Mouse (Mus musculus): ENCODE data around the gene Tac2. TPM values are rescaled to one million over a fixed set of nuclear protein-coding genes. Genes with fewer than 3 reads are reported as not detected.

The Tac2 gene
- polyA plus RNA-seq, 1 experiment from 2014 or later, result 0.32 TPM

DNA sequence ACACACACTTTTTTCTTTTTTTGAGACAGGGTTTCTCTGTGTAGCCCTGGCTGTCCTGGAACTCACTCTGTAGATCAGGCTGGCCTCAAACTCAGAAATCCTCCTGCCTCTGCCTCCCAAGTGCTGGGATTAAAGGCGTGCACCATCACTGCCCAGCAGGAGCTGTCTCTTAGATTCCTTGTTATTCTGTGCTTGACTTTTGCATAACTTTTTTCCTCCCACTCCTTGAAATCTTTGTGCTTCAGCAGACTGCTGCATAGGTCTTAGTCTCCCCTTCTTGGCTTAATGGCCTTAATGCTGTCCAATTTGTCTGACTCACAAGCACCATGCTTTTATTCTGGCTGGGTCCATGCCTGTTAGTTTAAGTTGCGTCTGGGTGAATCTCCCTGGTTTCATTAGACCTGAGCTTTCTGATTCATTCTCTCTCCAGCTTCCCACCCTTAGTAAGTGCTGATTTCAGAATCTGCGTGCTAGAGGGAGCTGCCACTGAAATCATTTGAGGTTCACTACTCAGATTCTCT, 15.4 kb upstream of the Tac2 start:
- no peak overlapping the region for H3K4me3 ChIP-seq (ENCODE audit: low read depth, low read length)
- H3K4me1 ChIP-seq (ENCODE audit: control insufficient read depth, insufficient read depth, low read length), result no peaks in the 10 kb centered on the region
- no peak overlapping the region for H3K27ac ChIP-seq (ENCODE audit: low read depth, low read length)
- no peaks in the 10 kb centered on the region for H3K36me3 ChIP-seq (ENCODE audit: control insufficient read depth, insufficient read depth, low read length)
- no peaks in the 10 kb centered on the region for H3K9me3 ChIP-seq (ENCODE audit: control insufficient read depth, low read length)
- no peak overlapping the region for H3K9ac ChIP-seq (replicated peaks; ENCODE audit: low read depth, low read length)
- no peak overlapping the region for H3K4me2 ChIP-seq (ENCODE audit: low read depth, low read length)
- no peaks in the 10 kb centered on the region for H3K27me3 ChIP-seq (ENCODE audit: control insufficient read depth, insufficient read depth, low read length)
- WGBS, result 89% methylated on average over 3 of the region's 3 CpGs
- ATAC-seq (ENCODE audit: low read depth), result no peak

DNA sequence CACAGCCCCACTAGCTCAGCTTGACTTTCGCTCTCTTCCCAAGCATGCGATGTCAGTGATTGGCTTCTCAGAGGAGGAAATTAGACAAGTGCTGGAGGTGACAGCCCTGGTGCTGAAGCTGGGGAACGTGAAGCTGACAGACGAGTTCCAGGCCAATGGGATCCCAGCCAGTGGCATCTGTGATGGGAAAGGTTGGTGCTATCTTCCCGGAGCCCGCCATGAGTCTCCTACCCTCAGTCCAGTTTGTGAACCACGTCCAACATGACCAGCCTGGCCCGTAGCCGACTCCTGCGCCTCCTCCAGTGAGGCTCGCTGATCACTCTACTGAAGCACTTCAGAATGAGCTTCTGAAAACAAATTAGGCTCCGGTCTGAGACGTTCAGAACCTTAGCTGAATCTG, 13.9 kb upstream of the Tac2 start:
- Histone ChIP-seq H3K9me3 (ENCODE audit: control insufficient read depth, low read length) (no peaks in the 10 kb centered on the region), H3K4me1 (ENCODE audit: control insufficient read depth, insufficient read depth, low read length) (no peaks in the 10 kb centered on the region), H3K27ac (ENCODE audit: low read depth, low read length) (no peak overlapping the region), H3K9ac (replicated peaks; ENCODE audit: low read depth, low read length) (no peak overlapping the region), H3K4me3 (ENCODE audit: low read depth, low read length) (no peak overlapping the region), H3K27me3 (ENCODE audit: control insufficient read depth, insufficient read depth, low read length) (no peaks in the 10 kb centered on the region), H3K36me3 (ENCODE audit: control insufficient read depth, insufficient read depth, low read length) (no peaks in the 10 kb centered on the region), H3K4me2 (ENCODE audit: low read depth, low read length) (no peak overlapping the region)
- ATAC-seq (ENCODE audit: low read depth), result no peak
- 88% methylated on average over 13 of the region's 13 CpGs for WGBS

DNA sequence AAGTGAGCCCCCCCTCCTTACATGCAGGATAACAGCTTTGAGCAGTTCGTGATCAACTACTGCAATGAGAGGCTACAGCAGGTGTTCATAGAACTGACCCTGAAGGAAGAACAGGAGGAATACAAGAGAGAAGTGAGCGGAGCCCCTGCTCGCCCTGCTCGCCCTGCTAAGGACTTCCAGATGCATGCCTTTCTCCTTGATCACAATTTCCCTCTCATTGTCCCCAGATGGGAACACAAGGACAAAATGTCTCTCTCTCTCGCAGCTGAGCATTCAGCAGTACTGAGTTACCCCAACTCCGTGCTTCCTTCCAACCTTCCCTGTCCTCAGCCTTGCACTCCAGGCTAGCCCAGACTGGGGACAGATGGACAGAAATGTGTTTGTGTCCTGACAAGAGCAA, 11.5 kb upstream of the Tac2 start:
- Histone ChIP-seq H3K27ac (ENCODE audit: low read depth, low read length) (no peak overlapping the region), H3K4me3 (ENCODE audit: low read depth, low read length) (no peak overlapping the region), H3K27me3 (ENCODE audit: control insufficient read depth, insufficient read depth, low read length) (no peaks in the 10 kb centered on the region), H3K4me2 (ENCODE audit: low read depth, low read length) (no peak overlapping the region), H3K4me1 (ENCODE audit: control insufficient read depth, insufficient read depth, low read length) (no peaks in the 10 kb centered on the region), H3K36me3 (ENCODE audit: control insufficient read depth, insufficient read depth, low read length) (no peaks in the 10 kb centered on the region), H3K9ac (replicated peaks; ENCODE audit: low read depth, low read length) (no peak overlapping the region), H3K9me3 (ENCODE audit: control insufficient read depth, low read length) (no peaks in the 10 kb centered on the region)
- 82% methylated on average over 6 of the region's 6 CpGs for WGBS
- ATAC-seq (ENCODE audit: low read depth), result no peak

DNA sequence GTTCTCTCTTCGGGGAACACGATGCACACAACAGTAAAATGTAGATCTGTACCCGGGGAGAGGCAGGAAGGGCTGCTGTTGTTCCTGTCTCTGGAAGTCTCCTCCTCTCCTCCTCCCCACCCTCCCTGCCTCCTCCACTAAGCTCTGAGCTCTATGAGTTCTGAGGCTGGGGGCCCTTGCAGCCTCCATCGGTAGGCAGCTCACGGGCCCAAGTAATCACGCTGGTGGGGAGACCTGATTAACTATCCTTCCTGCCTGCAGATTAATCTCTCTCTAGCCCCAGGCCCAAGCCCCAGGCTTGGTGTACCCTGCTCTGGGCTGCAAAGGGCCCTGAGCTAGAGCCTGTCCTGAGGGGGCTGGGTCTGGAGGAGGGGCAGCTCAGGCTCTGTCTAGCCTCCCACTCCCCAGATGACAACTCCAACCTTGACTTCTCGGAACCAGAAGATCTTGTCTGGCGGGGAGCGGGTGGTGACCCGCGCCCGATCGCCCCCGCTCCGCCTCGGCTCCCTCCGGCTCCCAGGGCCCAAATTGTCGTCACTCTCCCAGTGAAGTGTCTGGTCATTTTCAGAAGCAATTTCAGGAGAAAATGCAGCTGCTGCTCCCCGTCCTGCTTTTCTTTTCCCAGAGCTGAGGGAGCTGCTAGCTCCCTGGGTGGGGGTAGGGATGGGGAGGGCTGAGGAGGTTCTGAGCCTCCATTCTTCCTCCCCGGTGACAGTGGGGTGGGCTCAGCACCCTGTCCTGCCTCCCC, 2.4 kb upstream of the Tac2 start:
- no peak overlapping the region for H3K4me3 ChIP-seq (ENCODE audit: low read depth, low read length)
- peaks cover 11% of the 10 kb centered on the region; the same call in 1 of the 2 replicates for H3K4me1 ChIP-seq (ENCODE audit: control insufficient read depth, insufficient read depth, low read length)
- H3K27ac ChIP-seq (ENCODE audit: low read depth, low read length), result no peak overlapping the region

DNA sequence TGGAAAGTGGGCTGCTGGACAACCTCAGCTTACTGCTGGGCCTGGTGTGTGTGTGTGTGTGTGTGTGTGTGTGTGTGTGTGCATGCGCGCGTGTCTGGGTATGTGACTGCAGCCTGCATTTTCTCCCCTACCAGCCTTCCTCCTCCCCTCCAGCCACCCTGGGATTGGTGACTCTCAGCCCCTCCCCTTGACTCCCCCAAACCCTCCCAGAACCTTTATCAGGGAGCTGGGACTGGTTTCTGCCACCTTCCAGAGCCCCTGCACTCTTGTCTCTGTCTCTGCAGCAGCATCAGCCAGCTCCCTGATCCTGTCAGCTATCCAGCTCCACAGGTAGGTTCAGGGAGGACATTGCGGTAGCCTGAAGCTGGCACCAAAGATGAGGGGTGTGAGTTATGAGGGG, 858 bp downstream of the Tac2 start:
- Histone ChIP-seq H3K4me1 (ENCODE audit: control insufficient read depth, insufficient read depth, low read length) (peaks cover 11% of the 10 kb centered on the region; the same call in 1 of the 2 replicates), H3K36me3 (ENCODE audit: control insufficient read depth, insufficient read depth, low read length) (no peaks in the 10 kb centered on the region), H3K9ac (replicated peaks; ENCODE audit: low read depth, low read length) (no peak overlapping the region), H3K4me2 (ENCODE audit: low read depth, low read length) (no peak overlapping the region), H3K9me3 (ENCODE audit: control insufficient read depth, low read length) (no peaks in the 10 kb centered on the region), H3K27me3 (ENCODE audit: control insufficient read depth, insufficient read depth, low read length) (no peaks in the 10 kb centered on the region), H3K4me3 (ENCODE audit: low read depth, low read length) (no peak overlapping the region), H3K27ac (ENCODE audit: low read depth, low read length) (no peak overlapping the region)
- 90% methylated on average over 4 of the region's 4 CpGs for WGBS
- ATAC-seq (ENCODE audit: low read depth), result no peak

More for the DNA sequence above, 2.4 kb upstream of the Tac2 start:
- Histone ChIP-seq H3K9me3 (ENCODE audit: control insufficient read depth, low read length) (no peaks in the 10 kb centered on the region), H3K27me3 (ENCODE audit: control insufficient read depth, insufficient read depth, low read length) (no peaks in the 10 kb centered on the region), H3K9ac (replicated peaks; ENCODE audit: low read depth, low read length) (peak overlapping the region; percentile 32; the same call in 1 of the 2 replicates), H3K36me3 (ENCODE audit: control insufficient read depth, insufficient read depth, low read length) (no peaks in the 10 kb centered on the region), H3K4me2 (ENCODE audit: low read depth, low read length) (peak overlapping the region; percentile 34)
- WGBS, result 9% methylated on average over 20 of the region's 20 CpGs
- peak; percentile 51; the same call in 1 of the 2 replicates for ATAC-seq (ENCODE audit: low read depth)

DNA sequence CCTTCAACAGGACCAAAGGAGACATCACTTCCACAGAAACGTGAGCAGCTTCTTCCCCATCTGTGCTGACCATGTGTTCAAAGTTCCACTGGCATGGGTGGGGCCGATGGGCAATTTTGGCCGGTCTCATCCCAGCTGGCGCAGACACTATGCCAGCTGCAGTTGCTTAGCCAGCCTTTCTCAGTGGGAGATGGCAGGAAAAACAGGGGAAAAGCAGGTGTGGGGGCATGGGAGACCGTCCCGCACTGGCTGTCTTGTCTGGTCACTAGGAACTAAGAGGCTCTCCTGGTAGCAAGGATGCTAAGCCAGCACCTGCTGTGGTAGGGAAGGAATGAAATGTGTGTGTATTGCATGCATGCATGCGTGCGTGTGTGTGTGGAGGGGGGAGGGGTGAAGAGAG, 4.2 kb downstream of the Tac2 start:
- Histone ChIP-seq H3K4me3 (ENCODE audit: low read depth, low read length) (no peak overlapping the region), H3K9ac (replicated peaks; ENCODE audit: low read depth, low read length) (no peak overlapping the region), H3K4me2 (ENCODE audit: low read depth, low read length) (no peak overlapping the region), H3K4me1 (ENCODE audit: control insufficient read depth, insufficient read depth, low read length) (no peaks in the 10 kb centered on the region), H3K36me3 (ENCODE audit: control insufficient read depth, insufficient read depth, low read length) (no peaks in the 10 kb centered on the region), H3K27me3 (ENCODE audit: control insufficient read depth, insufficient read depth, low read length) (no peaks in the 10 kb centered on the region), H3K9me3 (ENCODE audit: control insufficient read depth, low read length) (no peaks in the 10 kb centered on the region), H3K27ac (ENCODE audit: low read depth, low read length) (no peak overlapping the region)
- WGBS, result 72% methylated on average over 8 of the region's 8 CpGs
- no peak for ATAC-seq (ENCODE audit: low read depth)

DNA sequence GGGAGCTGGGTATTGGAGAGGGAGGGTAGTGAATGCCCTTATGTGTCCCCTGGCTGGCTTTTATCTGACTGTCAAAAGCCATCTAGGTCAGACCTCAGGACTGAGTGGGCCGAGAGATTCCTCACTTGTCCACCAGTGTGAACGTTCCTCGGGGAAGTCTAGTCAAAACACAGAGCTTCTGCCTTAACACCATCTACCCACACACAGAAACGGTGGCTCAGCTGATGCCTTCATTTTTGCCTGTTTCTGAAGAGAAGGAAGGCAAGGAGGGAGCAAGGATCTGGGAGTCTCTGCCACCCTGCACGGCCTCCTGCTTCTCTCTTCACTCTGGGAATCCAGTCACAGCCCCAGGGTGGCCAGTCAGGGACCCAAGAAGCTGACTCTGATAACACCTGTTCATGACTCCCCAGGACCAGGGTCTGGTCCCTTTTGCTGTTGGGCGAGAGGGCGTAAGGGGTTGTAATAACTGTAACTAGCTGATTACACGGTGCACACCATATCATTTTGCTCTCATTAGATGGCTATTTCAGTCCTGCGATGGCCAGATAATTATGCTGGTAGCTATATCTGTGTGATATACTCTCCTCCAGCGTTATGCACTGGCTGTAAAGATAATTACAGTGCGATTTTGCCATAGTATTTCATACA, 6.1 kb downstream of the Tac2 start:
- Histone ChIP-seq H3K27me3 (ENCODE audit: control insufficient read depth, insufficient read depth, low read length) (no peaks in the 10 kb centered on the region), H3K9ac (replicated peaks; ENCODE audit: low read depth, low read length) (no peak overlapping the region)

DNA sequence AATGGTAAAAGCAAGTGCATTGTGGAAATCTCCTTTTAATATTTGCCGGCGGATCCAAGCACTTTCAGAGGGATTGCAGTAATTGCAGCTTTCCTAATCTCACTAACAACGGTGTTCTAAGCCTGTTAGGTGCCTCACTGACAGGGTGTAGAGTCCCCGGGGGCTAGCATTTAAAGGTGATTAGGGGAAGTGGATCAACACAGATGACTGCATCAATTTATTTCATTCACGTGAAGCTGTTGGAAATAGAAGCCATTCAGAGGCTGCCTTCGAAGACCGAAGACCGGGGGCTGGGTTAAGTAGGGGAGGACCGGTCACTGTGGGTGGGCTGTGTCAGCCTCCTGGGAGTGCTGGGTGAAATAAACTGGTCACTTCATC, 6.6 kb downstream of the Tac2 start:
- 24% methylated on average over 9 of the region's 9 CpGs for WGBS
- no peak overlapping the region; the same call in 1 of the 2 replicates for H3K9ac ChIP-seq (replicated peaks; ENCODE audit: low read depth, low read length)

More for the DNA sequence above, 6.1 kb downstream of the Tac2 start:
- H3K36me3 ChIP-seq (ENCODE audit: control insufficient read depth, insufficient read depth, low read length), result no peaks in the 10 kb centered on the region
- 49% methylated on average over 11 of the region's 11 CpGs for WGBS
- H3K27ac ChIP-seq (ENCODE audit: low read depth, low read length), result no peak overlapping the region
- ATAC-seq (ENCODE audit: low read depth), result no peak
- no peak overlapping the region for H3K4me3 ChIP-seq (ENCODE audit: low read depth, low read length)
- no peaks in the 10 kb centered on the region for H3K4me1 ChIP-seq (ENCODE audit: control insufficient read depth, insufficient read depth, low read length)
- no peak overlapping the region for H3K4me2 ChIP-seq (ENCODE audit: low read depth, low read length)
- no peaks in the 10 kb centered on the region for H3K9me3 ChIP-seq (ENCODE audit: control insufficient read depth, low read length)

DNA sequence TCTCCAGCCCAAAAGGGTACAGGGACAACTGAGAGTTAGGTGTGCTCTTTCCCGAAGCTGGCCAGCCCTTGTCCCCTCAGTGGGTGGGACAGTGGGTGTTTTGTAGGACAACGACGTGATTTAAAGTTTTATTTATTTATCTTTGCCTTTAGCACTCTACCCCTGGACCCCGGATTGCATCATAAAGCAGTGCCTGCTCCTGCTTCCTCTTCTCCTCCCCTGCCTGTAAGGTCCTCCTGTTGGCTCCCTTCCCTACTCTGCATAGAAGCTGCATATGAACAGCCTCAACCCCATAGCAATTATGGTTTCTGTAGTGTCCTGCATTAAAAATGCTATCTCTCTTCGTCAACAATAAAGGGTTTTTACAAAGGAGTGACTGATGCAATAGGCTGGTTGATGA, 7.1 kb downstream of the Tac2 start:
- Histone ChIP-seq H3K4me3 (ENCODE audit: low read depth, low read length) (no peak overlapping the region), H3K9ac (replicated peaks; ENCODE audit: low read depth, low read length) (no peak overlapping the region; the same call in 1 of the 2 replicates), H3K4me2 (ENCODE audit: low read depth, low read length) (no peak overlapping the region), H3K9me3 (ENCODE audit: control insufficient read depth, low read length) (no peaks in the 10 kb centered on the region), H3K4me1 (ENCODE audit: control insufficient read depth, insufficient read depth, low read length) (no peaks in the 10 kb centered on the region), H3K36me3 (ENCODE audit: control insufficient read depth, insufficient read depth, low read length) (no peaks in the 10 kb centered on the region), H3K27ac (ENCODE audit: low read depth, low read length) (no peak overlapping the region), H3K27me3 (ENCODE audit: control insufficient read depth, insufficient read depth, low read length) (no peaks in the 10 kb centered on the region)
- 18% methylated on average over 5 of the region's 5 CpGs for WGBS
- ATAC-seq (ENCODE audit: low read depth), result no peak

More for the DNA sequence above, 6.6 kb downstream of the Tac2 start:
- ATAC-seq (ENCODE audit: low read depth), result no peak
- Histone ChIP-seq H3K4me3 (ENCODE audit: low read depth, low read length) (no peak overlapping the region), H3K36me3 (ENCODE audit: control insufficient read depth, insufficient read depth, low read length) (no peaks in the 10 kb centered on the region), H3K27me3 (ENCODE audit: control insufficient read depth, insufficient read depth, low read length) (no peaks in the 10 kb centered on the region), H3K4me1 (ENCODE audit: control insufficient read depth, insufficient read depth, low read length) (no peaks in the 10 kb centered on the region), H3K9me3 (ENCODE audit: control insufficient read depth, low read length) (no peaks in the 10 kb centered on the region), H3K27ac (ENCODE audit: low read depth, low read length) (no peak overlapping the region), H3K4me2 (ENCODE audit: low read depth, low read length) (no peak overlapping the region)

Measured in neural tube, embryonic 14.5 days (tissue).